Mouse (Mus musculus) midbrain, embryonic 15.5 days (tissue): ENCODE measurements around the gene Phc2. TPM values are rescaled to one million over a fixed set of nuclear protein-coding genes. Genes with fewer than 3 reads are reported as not detected.
A peak's percentile ranks its signal among the peaks of the same experiment; 100 is the strongest.

Experiments used
- ATAC-seq: fragments of 200-750 bp; cut with Nextera tagmentation; replicated peaks from 2 replicates; pipeline ENCODE4 v1.8.0; 2017; ENCODE audit warnings: moderate TSS enrichment
- H3K27ac ChIP-seq: fragments of 300-500 bp; sonication (generic); 2 replicates; pipeline ENCODE4 v1.5.1; 2015; ENCODE audit warnings: mild to moderate bottlenecking, inconsistent platforms
- H3K27me3 ChIP-seq: fragments of 300-500 bp; sonication (generic); replicated peaks from 2 replicates; pipeline ENCODE4 v1.6.1; 2015; ENCODE audit warnings: inconsistent platforms
- H3K36me3 ChIP-seq: fragments of 300-500 bp; sonication (generic); replicated peaks from 2 replicates; pipeline ENCODE4 v1.6.1; 2015; ENCODE audit warnings: inconsistent platforms
- H3K4me1 ChIP-seq: fragments of 300-500 bp; sonication (generic); 2 replicates; pipeline ENCODE4 v1.6.1; 2015; ENCODE audit warnings: inconsistent platforms
- H3K4me2 ChIP-seq: fragments of 300-500 bp; sonication (generic); 2 replicates; pipeline ENCODE4 v1.6.1; 2015; ENCODE audit warnings: inconsistent platforms, mild to moderate bottlenecking, moderate library complexity
- H3K4me3 ChIP-seq: fragments of 300-500 bp; sonication (generic); 2 replicates; pipeline ENCODE4 v1.5.1; 2015; ENCODE audit warnings: mild to moderate bottlenecking, inconsistent platforms
- H3K9ac ChIP-seq: fragments of 300-500 bp; sonication (generic); 2 replicates; pipeline ENCODE4 v1.6.1; 2015; ENCODE audit warnings: mild to moderate bottlenecking, inconsistent platforms
- H3K9me3 ChIP-seq: fragments of 300-500 bp; sonication (generic); 2 replicates; pipeline ENCODE4 v1.6.1; 2016; ENCODE audit warnings: inconsistent platforms
- WGBS: fragments of 180-500 bp; shearing (Covaris S2); methylation state at CpG from one replicate; pipeline ENCODE4 v1.1.7; 2015; ENCODE audit warnings: mixed read lengths; 5-methylcytosine and 5-hydroxymethylcytosine counted together
- polyA plus RNA-seq: library from polyadenylated mRNA; unstranded; fragments of >200 nt; fragmentation: Nextera tagmentation; extraction: Ambion mirVana; gene quantifications from 2 replicates; pipeline ENCODE4 v1.2.1, GENCODE M21; 2015

Phc2 gene
- polyA plus RNA-seq, 1 experiment from 2014 or later = 70.0 TPM

- ATAC-seq = no peak
- Histone ChIP-seq H3K27ac (peak overlapping the region; percentile 93), H3K4me2 (peak overlapping the region; percentile 85), H3K27me3 (no peaks in the 10 kb centered on the region), H3K4me3 (peak overlapping the region; percentile 90), H3K9ac (peak overlapping the region; percentile 99), H3K36me3 (0 out of 2 replicates have a peak, but pooled peaks cover 4% of the 10 kb centered on the region), H3K4me1 (peaks cover 65% of the 10 kb centered on the region), H3K9me3 (no peaks in the 10 kb centered on the region)
- 0% methylated on average over 5 of the region's 5 CpGs for WGBS
Observed at GRCm38 (mm10) chr4:128728431-128728851, 73.9 kb downstream of the Phc2 start.

DNA sequence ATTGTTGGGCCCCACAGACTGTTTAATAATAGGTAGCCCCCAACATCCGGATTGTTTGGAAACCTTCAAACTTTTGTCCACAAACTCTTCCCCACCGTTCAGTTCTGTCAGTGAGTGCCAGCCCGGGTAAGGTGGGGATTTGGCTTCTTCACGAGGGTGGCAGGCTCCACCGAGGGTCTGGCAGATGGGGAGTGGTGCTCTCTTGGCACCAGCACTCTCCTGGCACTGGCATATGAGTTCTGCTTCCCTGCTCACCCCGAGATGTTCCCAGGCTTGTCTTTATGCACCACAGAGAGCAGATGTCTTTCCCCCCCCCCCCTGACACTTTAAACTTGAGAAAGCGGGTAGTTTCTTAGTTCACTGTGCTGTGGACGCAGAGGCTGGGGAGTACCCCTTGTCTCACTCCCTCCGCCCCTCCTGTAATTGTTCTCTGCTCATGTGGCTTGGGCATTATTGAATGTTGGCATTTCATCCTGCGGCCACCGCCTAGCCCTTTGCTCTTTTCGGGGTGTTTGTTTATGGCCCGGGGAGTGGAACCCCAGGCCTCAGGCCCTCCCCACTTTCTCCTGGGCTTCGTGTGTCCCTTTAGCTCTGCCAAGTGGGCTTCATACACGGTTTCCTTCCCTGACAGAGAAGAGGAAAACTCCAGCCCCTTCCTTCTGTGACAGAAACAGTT lies 74.7 kb downstream of the Phc2 start:
- ATAC-seq = no peak
- WGBS = 5% methylated on average over 15 of the region's 15 CpGs

DNA sequence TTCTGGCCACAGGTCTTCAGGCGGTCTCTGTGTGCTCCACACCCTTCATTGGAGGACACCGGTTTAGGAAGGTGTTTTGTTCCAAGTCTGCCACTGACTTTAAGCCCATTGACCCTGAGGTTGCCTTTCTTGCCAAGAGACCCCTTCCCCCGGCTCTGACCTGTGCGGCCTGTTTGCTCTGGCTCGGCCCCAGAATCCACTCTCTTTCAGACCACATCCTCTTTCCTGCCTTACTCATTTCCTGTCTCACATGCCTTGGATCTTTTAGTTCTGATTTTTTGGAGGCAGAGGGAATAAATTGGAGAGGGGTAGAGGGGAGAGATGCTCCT lies 75.2 kb downstream of the Phc2 start:
- Histone ChIP-seq H3K36me3 (0 out of 2 replicates have a peak, but pooled peaks cover 4% of the 10 kb centered on the region), H3K27me3 (no peaks in the 10 kb centered on the region)
- ATAC-seq = no peak

More for the DNA sequence above, 74.7 kb downstream of the Phc2 start:
- Histone ChIP-seq H3K4me1 (peaks cover 73% of the 10 kb centered on the region), H3K36me3 (0 out of 2 replicates have a peak, but pooled peaks cover 4% of the 10 kb centered on the region), H3K9me3 (no peaks in the 10 kb centered on the region), H3K4me3 (peak overlapping the region; percentile 90), H3K4me2 (peak overlapping the region; percentile 85), H3K27me3 (no peaks in the 10 kb centered on the region), H3K9ac (peak overlapping the region; percentile 99), H3K27ac (peak overlapping the region; percentile 93)

DNA sequence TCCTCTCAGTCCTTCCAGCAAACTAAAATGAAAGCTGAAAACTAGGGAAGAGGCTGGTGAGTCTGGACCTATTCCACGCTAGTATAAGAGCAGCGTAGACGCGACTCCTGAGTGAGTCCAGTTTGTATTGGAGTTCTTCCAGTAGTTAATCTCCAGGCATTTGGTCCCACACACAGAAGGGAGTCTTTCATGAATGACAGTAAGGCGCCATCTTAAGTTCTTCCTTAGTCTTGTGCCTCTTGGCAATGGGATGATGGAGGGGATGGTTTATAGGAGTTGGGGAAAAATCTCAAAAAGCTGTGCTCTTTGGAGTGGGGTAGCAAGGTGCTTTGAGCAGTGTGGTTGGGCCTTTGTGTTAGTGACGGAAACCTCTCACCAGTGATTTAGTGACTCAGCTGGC lies 75.8 kb downstream of the Phc2 start:
- Histone ChIP-seq H3K9me3 (no peaks in the 10 kb centered on the region), H3K4me1 (peaks cover 84% of the 10 kb centered on the region), H3K27ac (peak overlapping the region; percentile 18; the same call in 1 of the 2 replicates), H3K9ac (peak overlapping the region; percentile 99; the same call in 1 of the 2 replicates), H3K36me3 (0 out of 2 replicates have a peak, but pooled peaks cover 4% of the 10 kb centered on the region), H3K27me3 (no peaks in the 10 kb centered on the region), H3K4me3 (peak overlapping the region; percentile 90), H3K4me2 (peak overlapping the region; percentile 85)
- no peak for ATAC-seq
- WGBS = 30% methylated on average over 6 of the region's 6 CpGs

More for the DNA sequence above, 75.2 kb downstream of the Phc2 start:
- peak overlapping the region; percentile 93 for H3K27ac ChIP-seq
- no peaks in the 10 kb centered on the region for H3K9me3 ChIP-seq
- 11% methylated on average over 5 of the region's 5 CpGs for whole genome bisulfite sequencing
- H3K4me3 ChIP-seq = peak overlapping the region; percentile 90
- H3K4me2 ChIP-seq = peak overlapping the region; percentile 85
- peaks cover 78% of the 10 kb centered on the region for H3K4me1 ChIP-seq
- peak overlapping the region; percentile 99 for H3K9ac ChIP-seq

GRCm38 (mm10) chr4:128732794-128733193 lies 78.3 kb downstream of the Phc2 start:
- Histone ChIP-seq H3K36me3 (0 out of 2 replicates have a peak, but pooled peaks cover 4% of the 10 kb centered on the region), H3K27me3 (no peaks in the 10 kb centered on the region), H3K9me3 (no peaks in the 10 kb centered on the region), H3K4me1 (peaks cover 90% of the 10 kb centered on the region), H3K4me3 (no peak overlapping the region), H3K4me2 (no peak overlapping the region), H3K27ac (0 out of 2 replicates have a peak overlapping the region, but pooled peaks have one; percentile 32), H3K9ac (0 out of 2 replicates have a peak overlapping the region, but pooled peaks have one; percentile 23)
- ATAC-seq = no peak
- 37% methylated on average over 5 of the region's 5 CpGs for WGBS

DNA sequence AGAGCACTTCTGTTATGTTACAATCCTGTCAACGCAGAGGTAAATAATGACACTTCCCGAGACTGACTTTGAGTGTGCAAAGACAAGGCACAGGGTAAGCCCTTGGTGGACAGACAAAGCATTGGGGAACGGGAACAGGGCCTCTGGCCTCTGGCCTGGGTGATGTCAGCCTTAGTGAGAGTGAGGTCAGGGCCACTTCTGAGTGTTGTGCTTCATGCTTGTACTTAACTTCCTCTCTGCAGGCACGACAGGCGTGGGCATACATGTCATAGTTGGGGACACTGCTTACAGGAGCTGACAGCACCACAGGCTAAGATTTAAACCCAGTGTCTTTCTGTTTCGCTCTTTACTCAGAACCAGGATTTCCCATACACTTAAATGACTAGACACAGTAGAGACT lies 79.0 kb downstream of the Phc2 start:
- Histone ChIP-seq H3K36me3 (0 out of 2 replicates have a peak, but pooled peaks cover 4% of the 10 kb centered on the region), H3K4me2 (peak overlapping the region; percentile 23; the same call in 1 of the 2 replicates), H3K9me3 (no peaks in the 10 kb centered on the region), H3K4me1 (peaks cover 96% of the 10 kb centered on the region), H3K9ac (peak overlapping the region; percentile 23; the same call in 1 of the 2 replicates), H3K27me3 (no peaks in the 10 kb centered on the region), H3K4me3 (no peak overlapping the region), H3K27ac (peak overlapping the region; percentile 65)
- no peak for ATAC-seq
- 27% methylated on average over 6 of the region's 6 CpGs for WGBS

DNA sequence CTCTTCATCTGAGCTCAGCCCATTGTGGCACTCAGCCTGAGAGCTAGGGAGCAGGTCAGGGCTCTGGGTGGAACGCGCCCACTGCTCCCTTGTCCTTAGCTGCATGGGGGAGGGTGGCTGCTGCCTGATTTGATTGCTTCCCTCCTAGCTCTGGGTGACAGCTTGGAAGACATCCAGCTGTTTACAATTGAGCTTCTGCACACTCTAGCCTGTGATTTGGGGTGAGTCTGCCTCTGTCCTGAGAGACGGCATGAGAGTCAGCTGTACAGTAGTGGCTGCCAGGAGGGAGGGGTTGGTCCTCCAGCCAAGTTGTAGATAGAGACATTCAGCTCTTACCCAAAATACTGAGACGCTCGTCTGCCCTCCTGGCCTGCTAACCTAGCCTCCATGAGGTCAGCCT lies 79.7 kb downstream of the Phc2 start:
- Histone ChIP-seq H3K4me1 (peaks cover 89% of the 10 kb centered on the region), H3K27ac (peak overlapping the region; percentile 65), H3K27me3 (no peaks in the 10 kb centered on the region), H3K9ac (no peak overlapping the region; the same call in 1 of the 2 replicates), H3K36me3 (0 out of 2 replicates have a peak, but pooled peaks cover 4% of the 10 kb centered on the region), H3K4me2 (peak overlapping the region; percentile 14), H3K4me3 (no peak overlapping the region), H3K9me3 (no peaks in the 10 kb centered on the region)
- peak; percentile 69 for ATAC-seq
- WGBS = 17% methylated on average over 5 of the region's 5 CpGs

GRCm38 (mm10) chr4:128734721-128735671 lies 80.5 kb downstream of the Phc2 start:
- WGBS = 56% methylated on average over 18 of the region's 18 CpGs
- no peak overlapping the region for H3K4me3 ChIP-seq

GRCm38 (mm10) chr4:128737137-128737589 lies 82.7 kb downstream of the Phc2 start:
- H3K4me1 ChIP-seq = peaks cover 67% of the 10 kb centered on the region
- H3K36me3 ChIP-seq = no peaks in the 10 kb centered on the region
- H3K27me3 ChIP-seq = no peaks in the 10 kb centered on the region
- peak overlapping the region; percentile 25; the same call in 1 of the 2 replicates for H3K9ac ChIP-seq
- no peaks in the 10 kb centered on the region for H3K9me3 ChIP-seq
- WGBS = 9% methylated on average over 6 of the region's 6 CpGs
- no peak overlapping the region for H3K4me3 ChIP-seq
- peak; percentile 52 for ATAC-seq
- H3K4me2 ChIP-seq = peak overlapping the region; percentile 29
- peak overlapping the region; percentile 79 for H3K27ac ChIP-seq

More at GRCm38 (mm10) chr4:128734721-128735671, 80.5 kb downstream of the Phc2 start:
- H3K27ac ChIP-seq = peak overlapping the region; percentile 79
- no peaks in the 10 kb centered on the region for H3K9me3 ChIP-seq
- ATAC-seq = no peak; the same call in 1 of the 2 replicates
- H3K4me2 ChIP-seq = 0 out of 2 replicates have a peak overlapping the region, but pooled peaks have one; percentile 14
- H3K9ac ChIP-seq = no peak overlapping the region
- H3K4me1 ChIP-seq = peaks cover 81% of the 10 kb centered on the region
- H3K27me3 ChIP-seq = no peaks in the 10 kb centered on the region
- H3K36me3 ChIP-seq = 0 out of 2 replicates have a peak, but pooled peaks cover 4% of the 10 kb centered on the region

DNA sequence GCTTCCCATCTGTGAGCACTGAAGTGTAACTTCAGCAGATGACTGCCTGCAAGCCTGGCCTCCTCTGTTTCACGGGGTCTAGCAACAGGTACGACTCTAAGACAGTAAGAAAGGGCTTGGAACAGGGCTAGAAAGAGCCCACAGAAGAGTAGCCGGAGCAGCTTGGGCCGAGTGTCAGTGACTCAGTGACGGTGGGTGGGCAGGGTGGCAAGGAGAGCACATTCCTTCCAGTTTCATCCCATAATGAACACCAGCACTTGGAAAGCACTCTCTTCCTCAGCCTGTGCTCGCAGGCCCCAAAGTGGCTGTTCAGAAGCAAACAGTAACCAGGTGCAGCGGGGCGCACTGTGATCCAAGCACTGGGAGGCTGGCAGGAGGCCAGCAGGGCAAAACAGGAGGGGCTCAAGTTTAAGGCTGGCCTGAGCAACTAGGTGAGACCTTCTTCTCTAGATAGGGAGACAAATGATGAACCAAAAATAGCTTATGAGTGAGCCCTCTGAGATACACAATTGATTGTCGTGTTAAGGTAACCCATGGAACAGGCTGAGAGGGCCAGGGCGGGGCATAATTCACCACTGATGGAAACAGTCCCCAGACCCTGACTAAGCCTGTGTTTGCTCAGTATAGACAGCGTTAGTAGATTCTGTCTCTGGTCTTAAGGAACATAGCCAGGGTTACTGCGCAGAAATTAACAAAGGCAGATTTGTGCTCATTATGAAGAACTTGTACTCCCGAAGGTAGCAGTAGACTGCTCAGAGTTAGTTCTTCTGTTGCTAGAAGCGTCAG lies 83.5 kb downstream of the Phc2 start:
- no peak overlapping the region; the same call in 1 of the 2 replicates for H3K4me2 ChIP-seq
- ATAC-seq = no peak
- H3K36me3 ChIP-seq = no peaks in the 10 kb centered on the region
- H3K27me3 ChIP-seq = no peaks in the 10 kb centered on the region
- H3K27ac ChIP-seq = peak overlapping the region; percentile 79
- WGBS = 40% methylated on average over 14 of the region's 14 CpGs
- no peak overlapping the region for H3K9ac ChIP-seq
- H3K4me1 ChIP-seq = peaks cover 67% of the 10 kb centered on the region
- no peaks in the 10 kb centered on the region for H3K9me3 ChIP-seq
- H3K4me3 ChIP-seq = no peak overlapping the region

- H3K36me3 ChIP-seq = peaks cover 18% of the 10 kb centered on the region
- H3K9ac ChIP-seq = no peak overlapping the region
- H3K9me3 ChIP-seq = no peaks in the 10 kb centered on the region
- no peaks in the 10 kb centered on the region for H3K27me3 ChIP-seq
- H3K4me1 ChIP-seq = peaks cover 39% of the 10 kb centered on the region
- H3K4me3 ChIP-seq = no peak overlapping the region
- WGBS = 62% methylated on average over 1 of the region's 1 CpGs
- no peak for ATAC-seq
- no peak overlapping the region for H3K27ac ChIP-seq
- H3K4me2 ChIP-seq = no peak overlapping the region
Observed at GRCm38 (mm10) chr4:128740878-128741277, 86.4 kb downstream of the Phc2 start.
